Mouse (Mus musculus) CD4-positive, CD25-positive, alpha-beta regulatory T cell, adult 4 months (primary cell): Measurements from ENCODE around the gene Exoc7. TPM values are rescaled to one million over a fixed set of nuclear protein-coding genes. Genes with fewer than 3 reads are reported as not detected.

Experiments
- polyA plus RNA-seq, 2 experiments: library from polyadenylated mRNA; unstranded; fragments of 100-300 nt; shearing (Covaris generic); gene quantifications; one replicate each; pipeline ENCODE4 v1.2.1; 2017

Gene Exoc7
- polyA plus RNA-seq, 2 experiments from 2014 or later = 98.4 to 123 TPM

Other genes with a start within 250 kb of the Exoc7 start
- gene Unc13d, start 229.3 kb downstream of the Exoc7 start, polyA plus RNA-seq = 100 to 1,000 TPM in 1 of 2 experiments, 10 to 100 TPM in 1; 73.8 to 138 TPM
- 100 to 1,000 TPM; 133 to 265 TPM for gene Wbp2, start 220.2 kb downstream of the Exoc7 start, polyA plus RNA-seq
- not detected for gene Trim47, start 180.0 kb downstream of the Exoc7 start, polyA plus RNA-seq
- 10 to 100 TPM; 14.4 to 17.9 TPM for gene Trim65, start 176.1 kb downstream of the Exoc7 start, polyA plus RNA-seq
- gene Mrpl38, start 168.4 kb downstream of the Exoc7 start, polyA plus RNA-seq = 10 to 100 TPM; 22.7 to 25.5 TPM
- 1 to 10 TPM; 2.8 to 5.2 TPM for gene Fbf1, start 139.1 kb downstream of the Exoc7 start, polyA plus RNA-seq
- 10 to 100 TPM; 44.6 to 49.5 TPM for gene Ten1, start 108.4 kb downstream of the Exoc7 start, polyA plus RNA-seq
- gene Acox1, start 108.2 kb downstream of the Exoc7 start, polyA plus RNA-seq = 10 to 100 TPM; 16.9 to 24.2 TPM
- not detected for gene Evpl, start 69.2 kb downstream of the Exoc7 start, polyA plus RNA-seq
- 10 to 100 TPM; 39.5 to 53.9 TPM for gene Srp68, start 33.0 kb downstream of the Exoc7 start, polyA plus RNA-seq
- not detected for gene Galr2, start 26.3 kb downstream of the Exoc7 start, polyA plus RNA-seq
- gene Foxj1, start 28.2 kb upstream of the Exoc7 start, polyA plus RNA-seq = not detected
- gene Rnf157, start 105.8 kb upstream of the Exoc7 start, polyA plus RNA-seq = 1 to 10 TPM; 8.4 to 8.8 TPM
- gene Ubald2, start 126.9 kb upstream of the Exoc7 start, polyA plus RNA-seq = 10 to 100 TPM; 12.2 to 13.0 TPM
- not detected for gene Qrich2, start 159.0 kb upstream of the Exoc7 start, polyA plus RNA-seq
- gene Prpsap1, start 187.0 kb upstream of the Exoc7 start, polyA plus RNA-seq = 10 to 100 TPM; 32.9 to 39.6 TPM
- gene Sphk1, start 223.7 kb upstream of the Exoc7 start, polyA plus RNA-seq = under 1 TPM in 1 of 2 experiments, not detected in 1; 0.35 TPM